Mouse (Mus musculus): ENCODE data around the gene Gga3. TPM values are rescaled to one million over a fixed set of nuclear protein-coding genes. Genes with fewer than 3 reads are reported as not detected.

The Gga3 gene
- polyA plus RNA-seq, 1 experiment from 2014 or later, result 29.6 TPM

DNA sequence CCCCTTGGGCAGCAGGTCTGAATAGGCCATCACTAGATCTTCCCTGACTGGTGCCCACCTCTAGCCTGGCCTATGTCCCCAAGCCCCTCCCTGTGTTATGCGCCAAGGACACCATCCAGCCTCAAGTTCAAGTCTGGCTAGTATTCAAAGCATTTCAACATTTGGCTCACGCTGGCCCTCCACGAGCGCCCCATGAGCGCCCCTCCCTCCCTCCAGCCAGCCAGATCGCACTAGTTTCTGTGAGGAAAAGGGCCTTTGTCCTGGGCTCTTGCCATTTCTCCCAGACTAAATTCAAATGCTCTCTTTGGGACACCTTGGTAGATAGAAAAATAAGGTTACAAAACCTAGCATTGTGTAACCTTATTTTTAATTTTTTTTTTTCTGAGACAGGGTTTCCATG lies 12.0 kb upstream of the Gga3 start:
- Histone ChIP-seq H3K27ac (replicated peaks) (no peak overlapping the region), H3K9me3 (no peaks in the 10 kb centered on the region), H3K27me3 (replicated peaks; ENCODE audit: low read depth, poor library complexity, severe bottlenecking) (no peaks in the 10 kb centered on the region; the same call in 1 of the 2 replicates), H3K4me3 (no peak overlapping the region), H3K4me1 (peaks cover 25% of the 10 kb centered on the region), H3K36me3 (replicated peaks) (peaks cover 55% of the 10 kb centered on the region)
- no peak for DNase-seq (ENCODE audit: low spot score)
- 91% methylated on average over 6 of the region's 6 CpGs for WGBS

DNA sequence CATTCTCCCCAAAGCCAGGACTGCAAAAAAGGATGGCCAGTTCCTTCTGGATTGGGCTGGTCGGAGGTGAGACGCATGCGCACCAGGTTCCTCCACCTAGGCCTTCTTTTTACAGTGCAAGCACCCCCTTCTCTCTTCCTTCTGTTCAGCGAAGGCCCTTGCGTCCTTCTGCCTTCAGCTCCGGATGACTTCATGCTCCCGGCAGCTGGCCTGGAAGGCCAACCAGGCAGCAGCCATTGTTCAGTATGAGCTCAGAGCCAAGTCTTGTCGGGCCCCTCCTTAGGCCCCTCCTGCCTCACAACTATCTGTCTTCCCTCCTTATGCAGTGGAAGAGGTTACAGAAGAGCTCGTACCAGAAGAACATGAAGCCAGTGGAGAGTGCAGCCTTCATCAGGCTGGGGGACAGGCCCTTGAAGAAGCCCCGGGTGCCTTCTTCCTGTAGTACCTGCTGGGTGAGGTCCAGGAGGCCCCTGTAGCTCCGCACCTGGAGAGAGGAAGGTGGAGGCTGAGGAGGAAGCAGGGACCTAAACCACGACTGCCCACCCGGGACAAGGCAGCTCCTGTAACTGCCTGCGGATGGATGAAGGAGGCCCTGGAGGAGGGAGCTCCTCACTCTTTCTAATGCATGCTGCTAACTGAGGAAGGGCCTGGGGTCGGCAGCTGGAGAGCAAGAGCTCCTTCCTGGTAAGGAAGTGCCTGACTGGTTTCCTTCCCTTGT lies 11.4 kb upstream of the Gga3 start:
- whole genome bisulfite sequencing, result 85% methylated on average over 15 of the region's 15 CpGs
- Histone ChIP-seq H3K36me3 (replicated peaks) (peaks cover 50% of the 10 kb centered on the region), H3K27ac (replicated peaks) (no peak overlapping the region), H3K4me3 (no peak overlapping the region), H3K27me3 (replicated peaks; ENCODE audit: low read depth, poor library complexity, severe bottlenecking) (no peaks in the 10 kb centered on the region; the same call in 1 of the 2 replicates), H3K9me3 (no peaks in the 10 kb centered on the region), H3K4me1 (peaks cover 25% of the 10 kb centered on the region)
- DNase-seq (ENCODE audit: low spot score), result no peak

DNA sequence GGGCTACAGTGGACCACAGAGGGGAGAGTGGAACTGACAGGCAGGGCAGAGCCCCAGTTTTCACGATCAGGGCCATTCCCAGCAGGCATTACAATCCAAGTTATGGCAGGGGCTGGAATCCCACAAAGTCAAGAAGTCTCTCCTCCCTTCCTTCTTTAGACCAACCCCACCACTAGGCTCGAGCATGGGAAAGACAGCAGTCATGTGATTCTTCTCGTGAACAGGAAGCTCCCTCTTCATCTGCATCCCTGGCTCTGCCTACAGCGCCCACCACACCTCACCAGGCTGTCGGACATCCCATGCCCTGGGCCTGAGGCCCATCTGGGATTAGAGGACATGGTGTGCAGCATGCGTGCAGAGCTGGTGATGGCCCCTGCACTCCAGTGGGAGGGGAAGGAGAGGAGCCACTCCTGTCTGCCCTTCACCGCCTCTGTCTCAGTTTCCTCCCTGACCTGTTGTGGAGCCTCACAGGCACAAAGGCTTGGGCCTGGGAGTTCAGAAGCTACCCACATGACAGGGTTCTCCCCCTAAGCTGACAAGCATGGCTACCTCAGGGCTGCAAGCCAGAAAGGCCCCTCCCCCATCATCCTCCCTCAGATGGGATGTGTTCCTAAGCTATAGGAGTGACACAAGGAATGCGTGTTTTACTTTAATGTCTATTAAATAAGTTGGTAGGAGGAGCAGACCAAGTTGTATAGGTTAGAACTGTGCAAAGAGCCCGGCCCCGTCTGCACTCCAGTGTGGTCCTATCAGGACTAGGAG lies 10.7 kb upstream of the Gga3 start:
- H3K4me1 ChIP-seq, result peaks cover 25% of the 10 kb centered on the region
- 83% methylated on average over 10 of the region's 10 CpGs for WGBS
- no peak overlapping the region for H3K4me3 ChIP-seq
- DNase-seq (ENCODE audit: low spot score), result no peak
- peaks cover 50% of the 10 kb centered on the region for H3K36me3 ChIP-seq (replicated peaks)
- no peak overlapping the region for H3K27ac ChIP-seq (replicated peaks)
- no peaks in the 10 kb centered on the region for H3K9me3 ChIP-seq
- no peaks in the 10 kb centered on the region; the same call in 1 of the 2 replicates for H3K27me3 ChIP-seq (replicated peaks; ENCODE audit: low read depth, poor library complexity, severe bottlenecking)

DNA sequence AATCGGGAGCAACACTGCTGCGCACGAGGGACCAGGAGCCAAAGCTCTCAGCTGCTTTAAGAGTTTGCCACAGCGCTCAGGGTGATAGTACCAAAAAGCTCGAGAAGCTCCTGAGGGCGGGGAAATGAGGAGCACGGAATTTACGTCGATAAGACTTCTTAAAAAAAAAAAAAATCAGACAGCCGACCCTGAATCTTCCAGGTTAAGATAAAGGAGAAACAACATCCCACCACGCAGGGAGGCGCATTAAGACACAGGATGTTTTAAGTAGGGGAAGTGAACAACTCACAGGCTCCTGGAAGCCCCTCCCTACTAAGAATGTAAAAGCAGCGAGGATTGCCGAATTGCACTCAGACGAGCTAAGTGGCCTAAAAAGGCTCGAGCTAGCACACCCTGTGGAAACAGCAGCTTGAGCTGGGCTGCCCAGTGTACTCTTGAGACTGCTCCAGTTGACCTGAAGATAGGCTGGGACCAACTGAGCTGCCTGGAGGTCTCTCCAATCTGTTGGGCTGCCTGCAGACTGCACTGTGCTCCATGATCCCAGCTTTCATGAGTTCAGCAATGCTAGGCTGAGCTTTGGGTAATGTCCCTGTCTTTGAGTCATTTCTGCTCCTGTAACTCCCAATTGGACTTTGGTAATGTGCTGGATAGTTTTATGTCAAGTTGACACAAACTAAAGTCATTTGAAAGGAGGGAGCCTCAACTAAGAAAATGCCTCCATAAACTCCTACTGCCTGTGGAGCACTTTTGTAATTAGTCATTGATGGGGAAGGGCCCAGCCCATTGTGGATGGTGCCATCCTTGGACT lies 9.5 kb upstream of the Gga3 start:
- Histone ChIP-seq H3K27ac (replicated peaks) (peak overlapping the region; percentile 86), H3K9me3 (no peaks in the 10 kb centered on the region), H3K36me3 (replicated peaks) (peaks cover 55% of the 10 kb centered on the region), H3K4me1 (peaks cover 25% of the 10 kb centered on the region), H3K27me3 (replicated peaks; ENCODE audit: low read depth, poor library complexity, severe bottlenecking) (no peaks in the 10 kb centered on the region; the same call in 1 of the 2 replicates), H3K4me3 (peak overlapping the region; percentile 77)
- no peak for DNase-seq (ENCODE audit: low spot score)
- under 1% methylated on average over 16 of the region's 16 CpGs for WGBS

DNA sequence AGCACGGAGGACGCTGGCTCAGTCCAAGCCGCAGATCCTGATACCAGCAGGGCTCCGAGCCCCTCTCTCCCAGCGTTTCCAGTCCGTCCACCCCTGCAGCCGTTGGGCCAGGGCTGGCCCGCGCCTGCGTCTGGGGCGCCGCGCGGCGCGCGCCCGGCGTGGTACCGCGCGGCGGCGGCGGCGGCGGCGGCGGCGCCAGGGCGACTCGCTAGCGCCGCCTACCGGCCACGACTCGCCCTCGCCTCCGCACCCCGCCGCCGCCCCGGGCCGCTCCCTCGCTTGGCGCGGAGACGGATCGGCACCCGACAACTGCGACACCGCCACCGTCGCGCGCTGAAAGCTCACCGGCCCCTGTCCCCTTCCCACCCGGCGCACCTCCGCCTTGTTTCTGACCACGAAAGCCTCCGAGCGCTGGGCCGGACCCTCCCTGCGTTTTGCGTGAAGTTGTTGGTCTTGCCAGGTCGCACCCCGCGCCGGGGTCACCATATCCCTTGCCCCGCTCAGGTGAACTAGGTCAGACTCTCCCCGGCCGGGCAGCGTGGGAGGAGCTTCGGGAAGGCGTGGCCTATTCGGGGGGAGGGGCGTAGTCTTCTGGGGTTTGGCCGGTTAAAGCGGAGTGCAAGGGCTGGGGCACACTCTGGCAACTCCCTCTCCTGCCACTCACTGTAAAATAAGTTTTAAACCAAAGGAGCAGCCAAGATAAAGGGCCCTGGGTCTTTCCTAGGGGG lies 8.7 kb upstream of the Gga3 start, which contains the start of gene Mif4gd:
TSS of gene Mif4gd (minus strand) at position 560 of the 728 bp plus-strand sequence.
- H3K27me3 ChIP-seq (replicated peaks; ENCODE audit: low read depth, poor library complexity, severe bottlenecking), result no peaks in the 10 kb centered on the region; the same call in 1 of the 2 replicates
- H3K9me3 ChIP-seq, result no peaks in the 10 kb centered on the region
- WGBS, result under 1% methylated on average over 79 of the region's 80 CpGs
- H3K4me3 ChIP-seq, result peak within 1 kb of the TSS; percentile 77
- peaks cover 25% of the 10 kb centered on the region for H3K4me1 ChIP-seq
- DNase-seq (ENCODE audit: low spot score), result peak; percentile 92
- peak within 1 kb of the TSS; percentile 86 for H3K27ac ChIP-seq (replicated peaks)
- peaks cover 58% of the 10 kb centered on the region for H3K36me3 ChIP-seq (replicated peaks)

DNA sequence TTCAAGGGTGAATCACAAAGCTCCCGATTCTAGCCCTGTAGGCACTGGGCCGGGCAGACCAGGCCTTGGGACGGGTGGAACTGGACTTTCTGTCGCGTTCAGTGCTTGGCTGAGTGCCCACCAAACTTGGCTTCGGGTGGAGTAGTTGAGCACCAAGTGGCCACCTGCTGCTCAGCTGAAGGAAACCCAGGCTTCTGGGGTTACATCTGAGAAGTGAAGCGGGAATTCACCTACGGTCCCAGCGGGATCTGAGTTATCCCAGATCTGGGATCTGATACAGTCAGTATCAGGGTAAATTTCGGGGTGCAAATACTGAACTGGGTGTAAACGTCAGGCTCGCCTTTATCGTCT lies 8.2 kb upstream of the Gga3 start:
- H3K4me1 ChIP-seq, result peaks cover 25% of the 10 kb centered on the region
- no peaks in the 10 kb centered on the region; the same call in 1 of the 2 replicates for H3K27me3 ChIP-seq (replicated peaks; ENCODE audit: low read depth, poor library complexity, severe bottlenecking)
- no peaks in the 10 kb centered on the region for H3K9me3 ChIP-seq
- peaks cover 58% of the 10 kb centered on the region for H3K36me3 ChIP-seq (replicated peaks)
- H3K27ac ChIP-seq (replicated peaks), result peak overlapping the region; percentile 86
- no peak for DNase-seq (ENCODE audit: low spot score)
- H3K4me3 ChIP-seq, result peak overlapping the region; percentile 77
- WGBS, result 2% methylated on average over 13 of the region's 13 CpGs

DNA sequence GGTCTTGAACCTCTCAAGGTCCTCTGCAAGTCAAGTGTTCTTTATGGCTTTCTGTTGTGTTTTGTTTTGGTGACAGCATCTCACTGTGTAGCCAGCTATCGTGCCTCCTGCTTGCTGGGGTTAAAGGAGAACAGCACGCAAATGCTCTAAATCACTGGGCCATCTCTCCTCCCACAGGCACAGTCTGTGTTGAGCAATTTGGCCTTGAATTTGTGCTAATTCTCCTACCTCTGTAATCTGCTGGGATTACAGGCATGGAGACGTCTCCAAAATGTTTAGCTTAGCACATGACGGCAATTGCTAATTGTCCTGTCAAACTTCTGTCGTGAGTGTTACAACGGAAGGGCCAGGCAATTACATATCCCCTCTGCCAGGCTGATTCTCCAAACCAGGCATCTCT lies 7.3 kb upstream of the Gga3 start:
- Histone ChIP-seq H3K4me3 (peak overlapping the region; percentile 77), H3K27ac (replicated peaks) (no peak overlapping the region), H3K27me3 (replicated peaks; ENCODE audit: low read depth, poor library complexity, severe bottlenecking) (no peaks in the 10 kb centered on the region; the same call in 1 of the 2 replicates), H3K36me3 (replicated peaks) (peaks cover 61% of the 10 kb centered on the region), H3K9me3 (no peaks in the 10 kb centered on the region), H3K4me1 (peaks cover 25% of the 10 kb centered on the region)
- DNase-seq (ENCODE audit: low spot score), result no peak
- WGBS, result 74% methylated on average over 6 of the region's 6 CpGs

DNA sequence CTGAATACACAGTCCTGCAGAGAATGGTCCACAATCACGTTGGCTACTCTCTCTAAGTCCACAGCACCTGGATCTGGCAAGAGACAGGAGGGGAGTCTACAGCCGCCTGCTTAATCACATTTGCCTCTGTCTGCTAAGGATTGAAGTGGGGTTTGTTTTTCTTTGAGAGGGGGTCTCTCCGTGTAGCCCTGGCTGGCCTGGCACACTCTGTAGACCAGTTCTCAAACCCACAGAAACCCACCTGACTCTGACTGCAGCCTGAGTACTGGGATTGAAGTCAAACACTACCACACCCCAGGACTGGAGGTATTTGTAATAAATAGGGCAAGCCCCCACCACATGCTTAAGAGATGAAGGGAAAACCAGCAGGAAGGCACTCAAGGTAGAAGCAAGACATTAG lies 5.7 kb upstream of the Gga3 start:
- peaks cover 33% of the 10 kb centered on the region for H3K4me1 ChIP-seq
- no peaks in the 10 kb centered on the region; the same call in 1 of the 2 replicates for H3K27me3 ChIP-seq (replicated peaks; ENCODE audit: low read depth, poor library complexity, severe bottlenecking)
- no peak for DNase-seq (ENCODE audit: low spot score)
- no peaks in the 10 kb centered on the region for H3K9me3 ChIP-seq
- WGBS, result 69% methylated on average over 3 of the region's 3 CpGs
- H3K36me3 ChIP-seq (replicated peaks), result peaks cover 58% of the 10 kb centered on the region
- no peak overlapping the region for H3K4me3 ChIP-seq
- no peak overlapping the region for H3K27ac ChIP-seq (replicated peaks)

DNA sequence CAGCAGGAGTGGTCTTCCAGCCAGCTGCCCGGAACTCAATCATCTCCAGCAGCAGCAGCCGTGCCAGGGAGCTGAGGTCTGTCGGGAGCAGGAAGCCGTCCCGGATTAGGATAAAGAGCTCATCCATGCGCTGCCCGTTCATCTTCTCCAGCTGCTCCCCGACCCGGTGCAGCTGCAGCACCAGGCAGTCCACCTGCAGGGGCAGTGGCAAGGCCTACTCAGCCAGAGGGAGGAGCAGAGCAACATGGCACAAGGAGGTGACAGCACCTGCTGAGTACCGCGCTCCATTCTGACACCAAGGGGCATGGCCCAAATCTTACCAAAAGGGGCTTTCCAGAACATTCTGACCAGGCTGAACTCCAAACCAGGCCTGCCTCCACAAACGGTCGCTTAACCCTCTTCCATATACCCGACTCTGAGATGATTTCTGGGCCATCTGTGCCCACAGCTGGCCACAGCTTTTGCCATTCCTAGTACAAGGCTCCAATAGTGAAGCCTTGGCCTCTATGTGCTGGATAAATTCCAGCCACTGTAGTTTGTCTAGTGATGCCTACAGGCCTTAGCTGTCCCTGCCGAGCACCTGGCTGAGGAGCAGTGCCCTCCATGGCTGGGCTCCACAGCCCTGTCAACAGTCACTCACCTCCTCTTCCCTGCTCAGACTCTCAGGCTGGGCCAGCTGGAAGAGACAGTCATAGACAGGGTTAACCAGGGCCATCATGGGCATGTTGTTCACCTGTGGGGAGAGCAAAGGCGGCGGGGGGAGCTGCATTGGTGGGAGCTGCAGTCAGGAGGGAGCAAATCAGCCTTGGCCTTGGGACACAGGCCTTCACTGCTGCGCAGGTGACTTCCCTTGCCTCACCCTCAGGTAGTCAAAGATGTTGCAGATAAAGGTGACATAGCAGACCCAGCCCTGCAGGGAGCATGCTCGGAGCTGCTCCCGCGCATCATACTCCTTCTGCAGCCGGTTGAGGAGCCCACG lies 4.9 kb upstream of the Gga3 start:
- Histone ChIP-seq H3K4me3 (no peak overlapping the region), H3K27me3 (replicated peaks; ENCODE audit: low read depth, poor library complexity, severe bottlenecking) (no peaks in the 10 kb centered on the region; the same call in 1 of the 2 replicates), H3K4me1 (peaks cover 33% of the 10 kb centered on the region), H3K36me3 (replicated peaks) (peaks cover 52% of the 10 kb centered on the region), H3K27ac (replicated peaks) (no peak overlapping the region), H3K9me3 (no peaks in the 10 kb centered on the region)
- DNase-seq (ENCODE audit: low spot score), result no peak
- 86% methylated on average over 23 of the region's 23 CpGs for WGBS

DNA sequence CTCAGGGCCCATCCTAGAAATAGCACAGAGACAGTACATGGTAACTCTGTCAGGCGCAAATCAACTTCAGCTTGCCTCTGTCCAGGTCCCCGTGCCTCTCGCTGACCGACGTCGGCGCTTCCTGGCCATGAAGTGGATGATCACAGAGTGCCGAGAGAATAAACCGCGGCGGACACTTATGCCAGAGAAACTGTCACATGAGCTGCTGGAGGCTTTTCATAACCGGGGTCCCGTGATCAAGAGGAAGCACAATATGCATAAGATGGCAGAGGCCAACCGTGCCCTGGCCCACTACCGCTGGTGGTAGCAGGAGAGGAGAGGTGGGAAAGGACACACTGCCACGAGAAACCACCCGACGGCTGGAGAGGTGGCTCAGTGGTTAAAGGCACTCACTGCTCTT lies 2.9 kb upstream of the Gga3 start:
- peaks cover 30% of the 10 kb centered on the region for H3K4me1 ChIP-seq
- H3K9me3 ChIP-seq, result no peaks in the 10 kb centered on the region
- no peak for DNase-seq (ENCODE audit: low spot score)
- no peak overlapping the region for H3K27ac ChIP-seq (replicated peaks)
- no peaks in the 10 kb centered on the region; the same call in 1 of the 2 replicates for H3K27me3 ChIP-seq (replicated peaks; ENCODE audit: low read depth, poor library complexity, severe bottlenecking)
- 96% methylated on average over 18 of the region's 18 CpGs for WGBS
- H3K36me3 ChIP-seq (replicated peaks), result peaks cover 58% of the 10 kb centered on the region
- peak overlapping the region; percentile 9; the same call in 1 of the 2 replicates for H3K4me3 ChIP-seq

DNA sequence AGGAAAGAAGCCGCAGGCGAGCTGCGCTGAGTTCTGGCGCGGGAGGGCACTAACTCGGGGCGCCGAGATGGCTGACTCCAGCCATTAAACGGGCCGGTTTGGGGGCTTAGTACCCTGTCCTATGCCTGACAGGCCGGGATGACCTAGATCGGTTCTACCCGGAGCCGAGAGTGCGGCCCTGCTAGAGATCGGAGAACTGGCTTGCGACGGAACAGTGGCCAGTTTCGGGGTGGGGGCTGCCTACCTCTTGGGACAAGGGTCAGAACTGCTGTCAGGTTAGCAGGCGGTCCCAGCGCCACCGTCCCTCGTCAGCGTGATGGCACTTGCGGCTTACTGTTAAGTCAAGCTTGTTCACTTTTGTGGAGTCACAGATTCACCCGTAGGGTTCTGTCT lies 449 bp upstream of the Gga3 start:
- Histone ChIP-seq H3K36me3 (replicated peaks) (peaks cover 64% of the 10 kb centered on the region), H3K4me3 (peak overlapping the region; percentile 72), H3K27ac (replicated peaks) (peak overlapping the region; percentile 98), H3K27me3 (replicated peaks; ENCODE audit: low read depth, poor library complexity, severe bottlenecking) (no peaks in the 10 kb centered on the region), H3K4me1 (peaks cover 25% of the 10 kb centered on the region), H3K9me3 (no peaks in the 10 kb centered on the region)
- WGBS, result under 1% methylated on average over 26 of the region's 26 CpGs
- no peak for DNase-seq (ENCODE audit: low spot score)
